Mouse (Mus musculus) heart, adult 18-20 months (tissue): ENCODE measurements around the gene Hba-a1. TPM values are rescaled to one million over a fixed set of nuclear protein-coding genes. Genes with fewer than 3 reads are reported as not detected.
"Not testable (repeated sequence)": the region's sequence is repeated elsewhere in the genome, so short reads cannot be mapped to it uniquely, and the experiment has no call there.

Experiments
- DNase-seq, 2 experiments: peaks; one replicate each; pipeline ENCODE4 v3.0.0; 2021 to 2022; ENCODE audit warnings: mixed read lengths in 1 of 2
- total RNA-seq, 2 experiments: library from RNA; stranded (reverse); gene quantifications; 2 replicates each; pipeline ENCODE4 v1.2.3; 2021

Hba-a1 gene
- total RNA-seq, 2 experiments from 2014 or later, result 7,280 to 8,683 TPM

GRCm38 (mm10) chr11:32296203-32296602, 12.9 kb downstream of the Hba-a1 start, which contains the start of gene Hba-a2:
TSS of gene Hba-a2 (plus strand) at chr11:32296489.
- DNase-seq, result not testable (repeated sequence)

DNA sequence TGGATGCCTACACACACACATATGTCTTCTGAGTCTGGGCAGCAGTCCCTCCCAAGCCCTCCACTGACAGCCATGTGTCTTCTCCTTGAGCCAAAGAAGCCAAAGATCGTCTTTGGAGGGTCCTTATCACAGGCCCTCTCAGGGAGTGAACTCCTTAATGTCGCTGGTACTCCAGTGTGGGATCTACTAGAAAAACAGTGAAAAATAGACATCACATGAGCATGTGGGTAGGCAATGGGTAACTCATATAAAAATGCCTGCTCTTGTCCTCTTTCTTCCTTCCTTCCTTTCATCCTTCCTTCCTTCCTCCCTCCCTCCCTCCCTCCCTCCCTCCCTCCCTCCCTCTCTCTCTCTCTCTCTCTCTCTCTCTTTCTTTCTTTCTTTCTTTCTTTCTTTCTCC, 14.1 kb downstream of the Hba-a1 start:
- not testable (repeated sequence) for DNase-seq

DNA sequence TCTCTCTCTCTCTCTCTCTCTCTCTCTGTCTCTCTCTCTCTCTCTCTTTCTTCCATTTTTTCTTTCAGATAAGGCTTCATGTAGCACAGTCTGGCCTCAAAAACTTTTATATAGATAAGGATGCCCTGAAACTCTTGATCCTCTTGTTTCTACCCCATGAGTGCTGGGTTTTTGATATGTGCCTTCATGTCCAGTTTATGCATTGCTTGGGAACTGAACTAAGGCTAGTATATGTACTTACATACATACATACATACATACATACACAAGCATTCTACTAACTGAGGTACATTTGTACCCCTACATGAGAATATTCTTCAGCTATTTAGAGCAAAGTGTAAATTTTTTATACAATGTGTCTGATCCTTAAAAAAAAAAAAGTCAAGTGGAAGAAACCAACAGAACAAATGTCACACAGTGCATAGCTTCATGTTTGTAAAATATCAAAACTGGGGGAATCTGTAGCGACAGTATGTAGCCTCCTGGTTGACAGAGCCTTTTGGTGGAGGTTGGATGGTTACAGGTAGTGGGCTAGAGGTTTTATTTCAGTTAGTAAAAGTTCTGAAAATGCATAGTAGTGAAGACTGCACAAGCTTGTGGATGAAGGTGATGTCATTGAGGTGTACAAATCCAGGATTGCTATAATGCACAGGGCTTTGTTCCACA, 14.7 kb downstream of the Hba-a1 start:
- DNase-seq, result no peak

GRCm38 (mm10) chr11:32298532-32298918, 15.2 kb downstream of the Hba-a1 start:
- no peak for DNase-seq

DNA sequence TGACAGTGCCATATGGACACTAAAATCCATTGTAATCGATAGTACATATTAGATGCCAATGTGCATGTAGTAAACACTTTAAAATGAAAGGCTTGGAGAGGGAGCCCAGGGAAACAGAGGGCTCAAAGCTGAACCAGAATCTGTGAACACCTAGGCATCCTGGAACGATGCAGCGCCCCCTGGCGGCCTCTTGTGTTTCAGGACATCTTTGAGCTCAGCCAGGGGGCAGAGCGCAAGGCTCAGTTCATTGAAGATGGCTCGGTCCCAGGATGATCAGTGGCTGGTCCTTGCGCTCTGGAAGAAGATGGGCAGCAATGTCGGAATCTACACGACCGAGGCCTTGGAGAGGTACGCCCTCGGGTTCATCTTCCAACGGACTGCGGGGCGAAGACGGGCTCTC, 16.6 kb downstream of the Hba-a1 start, which contains the start of gene Hbq1a:
Hbq1a (plus strand) TSS at position 205 of the 400 bp plus-strand sequence.
- peak; percentile 43 to 74 for DNase-seq

GRCm38 (mm10) chr11:32300279-32301267, 17.3 kb downstream of the Hba-a1 start:
- DNase-seq, result no peak

- no peak for DNase-seq
These were observed 18.2 kb downstream of the Hba-a1 start for GRCm38 (mm10) chr11:32301506-32301905.

- peak; percentile 30 to 50 for DNase-seq
These were observed 19.6 kb downstream of the Hba-a1 start for GRCm38 (mm10) chr11:32302824-32303419.

- DNase-seq, result no peak
These were observed 20.1 kb downstream of the Hba-a1 start for GRCm38 (mm10) chr11:32303455-32303854.

DNA sequence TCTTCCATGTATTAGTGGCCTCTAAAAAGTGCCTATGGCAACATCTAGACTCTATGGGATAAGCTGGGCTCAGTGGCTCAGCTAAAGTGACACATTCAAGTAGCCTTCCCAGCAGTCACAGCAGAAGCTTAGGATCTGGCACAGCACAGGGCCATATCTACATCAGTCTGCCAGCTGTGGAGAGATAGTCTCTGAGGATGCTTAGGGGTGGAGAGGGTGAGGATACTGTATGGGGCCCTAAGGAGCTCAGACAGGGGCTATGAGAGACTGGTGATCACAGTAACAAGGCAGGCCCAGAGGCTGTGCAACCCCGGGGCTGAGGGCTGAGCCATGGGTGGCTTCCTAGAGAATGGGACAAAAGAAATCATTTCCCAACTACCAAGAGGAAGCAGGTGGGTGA, 23.7 kb downstream of the Hba-a1 start:
- DNase-seq, result no peak

DNA sequence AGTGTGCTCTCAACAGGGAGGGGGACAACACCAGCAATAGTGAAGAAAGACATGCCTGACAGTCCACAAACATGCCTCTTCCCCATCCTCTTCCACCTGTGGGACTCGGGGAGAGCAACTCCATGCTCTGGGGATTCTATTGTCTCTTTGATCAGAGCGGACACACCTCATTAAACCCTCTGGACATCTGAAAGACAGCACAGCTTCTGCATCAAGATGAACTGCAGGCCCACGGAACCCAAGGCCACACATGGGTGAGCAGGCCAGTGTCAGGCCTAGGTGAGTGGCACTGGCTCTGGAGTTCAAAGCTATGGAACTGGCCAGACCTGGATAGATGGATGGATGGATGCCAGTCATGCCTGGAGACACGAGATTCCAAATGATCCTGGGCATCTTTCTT, 26.1 kb downstream of the Hba-a1 start:
- no peak for DNase-seq

DNA sequence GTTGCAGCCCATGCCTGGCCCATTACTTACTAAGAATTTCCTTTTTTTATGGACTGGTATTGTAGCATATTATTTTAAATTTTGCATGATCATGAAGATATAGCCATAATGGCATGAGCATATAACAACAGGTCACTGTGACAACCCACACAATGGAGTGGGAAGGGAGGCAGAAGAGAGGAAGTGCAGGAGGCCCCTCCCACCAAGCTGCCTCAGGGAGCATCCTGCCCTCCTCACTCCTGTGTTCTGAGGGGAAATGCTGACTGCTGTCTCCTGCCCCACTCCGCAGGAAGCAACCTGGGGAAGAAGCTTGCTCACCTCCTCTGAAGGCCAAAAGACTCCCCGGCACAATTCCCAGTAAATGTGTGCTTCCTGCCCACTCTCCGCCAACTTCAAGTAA, 26.6 kb downstream of the Hba-a1 start:
- DNase-seq, result no peak

GRCm38 (mm10) chr11:32316009-32316408, 32.7 kb downstream of the Hba-a1 start:
- no peak for DNase-seq

- DNase-seq, result no peak
These were observed 37.3 kb downstream of the Hba-a1 start for GRCm38 (mm10) chr11:32320507-32321195.

- DNase-seq, result peak; percentile 47 to 61
These were observed 37.9 kb downstream of the Hba-a1 start for GRCm38 (mm10) chr11:32321196-32321565.

DNA sequence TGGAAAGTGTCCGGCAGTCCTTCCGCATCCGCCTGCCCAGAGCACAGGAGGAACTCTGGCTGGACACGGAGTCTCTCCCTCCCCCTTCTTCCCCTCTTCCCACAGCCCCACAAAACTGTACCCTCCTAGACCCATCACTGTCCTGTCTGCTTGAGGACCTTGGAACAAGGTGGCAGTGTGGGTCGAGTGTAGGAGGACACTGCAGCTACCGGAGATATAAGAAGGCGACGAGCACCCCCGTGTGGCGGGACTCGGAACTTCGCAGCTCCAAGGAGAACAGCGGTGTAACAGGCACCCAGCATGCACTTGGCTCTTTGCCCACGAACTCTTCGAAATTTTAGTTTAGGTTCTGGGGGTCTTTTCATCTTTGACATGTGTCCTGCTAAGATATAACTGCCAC, 41.3 kb downstream of the Hba-a1 start:
- DNase-seq, result peak; percentile 82 to 94

DNA sequence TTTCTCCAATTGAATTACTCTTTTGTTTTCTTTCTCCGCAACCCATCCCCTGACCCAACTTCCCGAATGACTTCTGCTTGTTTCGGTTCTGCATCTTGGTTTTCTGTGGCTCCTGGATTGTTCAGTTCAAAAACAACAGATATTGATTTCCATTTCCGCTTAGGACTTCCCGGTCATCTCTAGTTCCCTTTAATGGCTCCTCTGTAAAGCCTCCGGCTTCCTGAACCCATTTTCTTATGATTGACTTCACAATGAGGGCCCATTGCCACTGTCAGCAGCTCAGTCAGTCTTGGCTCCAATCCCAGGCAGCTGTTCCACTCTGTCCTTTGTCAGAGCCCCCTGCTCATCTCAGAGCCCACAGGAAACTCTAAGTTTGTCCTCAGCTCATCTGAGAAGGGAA, 47.8 kb downstream of the Hba-a1 start:
- DNase-seq, result peak in 1 of 2 experiments; percentile 71

- DNase-seq, result no peak
These were observed 48.5 kb downstream of the Hba-a1 start for GRCm38 (mm10) chr11:32331861-32332260.

DNA sequence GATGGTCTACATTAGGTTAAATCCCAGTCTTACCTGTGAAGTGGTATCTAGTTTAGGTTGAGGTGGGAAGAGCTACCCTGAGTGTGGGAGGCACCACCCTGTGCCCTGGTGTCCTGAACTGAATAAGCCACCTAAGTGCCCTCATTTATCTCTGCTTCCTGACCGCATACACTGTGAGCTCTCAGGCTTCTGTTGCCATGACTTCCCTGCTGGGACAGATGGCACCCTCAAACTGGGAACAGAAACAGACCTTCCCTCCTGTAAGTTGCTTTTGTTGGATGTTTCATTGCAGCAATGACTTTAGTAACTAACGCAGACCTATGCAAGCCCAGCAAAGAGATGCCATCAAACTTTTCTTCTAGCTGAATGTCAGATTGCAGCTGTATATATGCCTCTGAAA, 49.9 kb downstream of the Hba-a1 start:
- no peak for DNase-seq
